Mouse (Mus musculus): ENCODE data around the gene Mef2a. TPM values are rescaled to one million over a fixed set of nuclear protein-coding genes. Genes with fewer than 3 reads are reported as not detected.

Gene Mef2a
- polyA plus RNA-seq (2015; fragmentation: Nextera tagmentation; extraction: Ambion mirVana), result 43.2 and 43.7 TPM in 2 replicates

DNA sequence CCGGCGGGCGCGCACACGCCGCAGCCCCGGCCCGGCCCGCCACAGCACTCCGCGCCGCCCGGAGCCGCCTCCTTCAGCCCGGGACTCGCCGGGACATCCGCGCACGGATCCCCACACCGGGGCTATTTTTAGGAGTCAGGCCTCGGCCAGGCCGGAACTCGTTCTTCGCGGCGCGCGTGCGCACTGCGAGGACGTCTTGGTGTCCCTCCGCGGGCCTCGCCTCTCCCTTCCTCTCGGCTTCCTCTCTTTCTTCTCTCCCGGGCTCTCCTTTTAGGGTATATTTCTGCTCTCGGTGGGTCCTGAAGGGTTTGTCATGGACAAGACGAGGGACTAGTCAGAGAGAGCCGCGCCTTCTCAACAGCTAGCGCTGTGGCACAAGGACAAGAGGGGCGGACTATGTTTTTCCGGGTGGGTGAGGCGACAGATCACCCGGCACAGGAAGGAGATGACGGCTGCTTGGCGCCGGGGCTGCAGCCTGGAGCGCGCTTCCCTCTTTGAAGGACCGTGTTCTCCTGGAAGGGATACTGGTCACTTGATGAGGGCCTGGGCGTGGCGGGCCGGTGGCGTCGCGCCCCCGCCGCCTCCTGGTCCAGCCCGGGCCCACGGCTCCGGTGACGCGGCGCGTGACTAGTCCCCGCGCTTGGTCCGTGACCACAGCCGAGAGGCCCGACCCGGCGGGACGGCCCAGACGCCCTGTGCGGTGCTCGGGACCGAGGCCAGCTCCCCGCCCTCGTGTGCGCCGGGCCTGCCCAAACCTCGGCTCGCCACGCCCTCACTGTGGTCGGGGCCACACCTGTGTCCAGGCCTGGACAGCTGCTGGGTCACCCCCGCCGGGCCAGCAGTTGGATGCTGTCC lies at the start of gene Mef2a:
Gene Mef2a (minus strand): TSS at position 130 of the 855 bp plus-strand sequence.
- Histone ChIP-seq H3K27me3 (ENCODE audit: control insufficient read depth, insufficient read depth, low read depth, low read length) (no peaks in the 10 kb centered on the region), H3K27ac (ENCODE audit: low read length) (peak within 1 kb of the TSS; percentile 100), H3K9me3 (replicated peaks; ENCODE audit: control insufficient read depth, low read length, poor library complexity, severe bottlenecking) (no peaks in the 10 kb centered on the region), H3K4me3 (ENCODE audit: low read depth, low read length) (peak within 1 kb of the TSS; percentile 66), H3K36me3 (ENCODE audit: control insufficient read depth, insufficient read depth, low read length) (no peaks in the 10 kb centered on the region), H3K4me1 (ENCODE audit: control insufficient read depth, insufficient read depth, low read length) (peaks cover 15% of the 10 kb centered on the region), H3K9ac (ENCODE audit: low read depth, low read length) (peak within 1 kb of the TSS; percentile 96), H3K4me2 (ENCODE audit: low read length) (peak within 1 kb of the TSS; percentile 99)
- under 1% methylated on average over 87 of the region's 89 CpGs for WGBS
- ATAC-seq, result peak; percentile 93

- Histone ChIP-seq H3K4me3 (ENCODE audit: low read depth, low read length) (no peak overlapping the region), H3K9ac (ENCODE audit: low read depth, low read length) (no peak overlapping the region), H3K4me2 (ENCODE audit: low read length) (no peak overlapping the region), H3K4me1 (ENCODE audit: control insufficient read depth, insufficient read depth, low read length) (0 out of 2 replicates have a peak, but pooled peaks cover 3% of the 10 kb centered on the region), H3K27me3 (ENCODE audit: control insufficient read depth, insufficient read depth, low read depth, low read length) (no peaks in the 10 kb centered on the region), H3K9me3 (replicated peaks; ENCODE audit: control insufficient read depth, low read length, poor library complexity, severe bottlenecking) (no peaks in the 10 kb centered on the region), H3K36me3 (ENCODE audit: control insufficient read depth, insufficient read depth, low read length) (no peaks in the 10 kb centered on the region), H3K27ac (ENCODE audit: low read length) (peak overlapping the region; percentile 61; the same call in 1 of the 2 replicates)
- peak; percentile 64 for ATAC-seq
- 59% methylated on average over 12 of the region's 12 CpGs for WGBS
Observed at GRCm38 (mm10) chr7:67421476-67422186, 49.0 kb upstream of the Mef2a start.

GRCm38 (mm10) chr7:67421088-67421475 lies 48.4 kb upstream of the Mef2a start:
- H3K9ac ChIP-seq (ENCODE audit: low read depth, low read length), result no peak overlapping the region
- no peaks in the 10 kb centered on the region for H3K36me3 ChIP-seq (ENCODE audit: control insufficient read depth, insufficient read depth, low read length)
- H3K4me3 ChIP-seq (ENCODE audit: low read depth, low read length), result no peak overlapping the region
- no peaks in the 10 kb centered on the region for H3K9me3 ChIP-seq (replicated peaks; ENCODE audit: control insufficient read depth, low read length, poor library complexity, severe bottlenecking)
- 55% methylated on average over 3 of the region's 3 CpGs for WGBS
- no peaks in the 10 kb centered on the region for H3K27me3 ChIP-seq (ENCODE audit: control insufficient read depth, insufficient read depth, low read depth, low read length)
- H3K4me1 ChIP-seq (ENCODE audit: control insufficient read depth, insufficient read depth, low read length), result 0 out of 2 replicates have a peak, but pooled peaks cover 3% of the 10 kb centered on the region
- H3K27ac ChIP-seq (ENCODE audit: low read length), result peak overlapping the region; percentile 61; the same call in 1 of the 2 replicates
- H3K4me2 ChIP-seq (ENCODE audit: low read length), result no peak overlapping the region
- peak; percentile 45 for ATAC-seq

DNA sequence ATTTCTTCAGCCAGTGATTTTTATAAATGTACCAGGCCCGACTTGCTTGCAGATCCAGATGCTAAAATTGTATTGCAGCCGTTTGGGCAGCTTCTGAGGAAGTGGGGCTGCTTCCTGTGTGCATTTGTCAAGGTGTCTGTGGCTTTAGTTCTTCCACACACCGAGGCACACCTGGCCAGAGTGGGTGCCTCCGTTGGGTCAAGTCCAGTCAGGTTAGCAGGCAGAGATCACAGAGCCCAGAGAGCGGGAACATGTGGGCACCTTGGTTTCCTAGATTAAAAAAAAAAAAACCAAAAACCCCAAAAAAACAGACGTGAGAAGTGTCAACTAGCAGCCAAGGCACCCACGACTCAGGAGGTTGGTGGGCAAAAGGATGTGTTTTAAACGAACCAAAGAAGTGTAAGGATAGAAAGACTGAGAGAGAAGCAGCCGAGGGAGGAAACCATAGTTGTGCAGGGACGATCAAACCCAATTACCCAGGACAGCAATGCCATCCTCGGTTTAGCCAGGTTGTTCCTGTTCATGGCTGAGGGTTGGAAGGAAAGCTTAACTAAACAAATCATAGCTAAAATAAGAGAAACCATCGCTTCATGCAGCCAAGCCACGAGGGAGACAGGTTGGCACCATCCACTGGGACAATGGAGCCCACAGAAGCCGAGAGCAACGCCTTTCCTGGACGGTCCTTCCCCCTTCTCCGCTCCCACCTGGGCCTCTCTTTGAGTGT lies 47.1 kb upstream of the Mef2a start:
- Histone ChIP-seq H3K27me3 (ENCODE audit: control insufficient read depth, insufficient read depth, low read depth, low read length) (no peaks in the 10 kb centered on the region), H3K27ac (ENCODE audit: low read length) (no peak overlapping the region), H3K9ac (ENCODE audit: low read depth, low read length) (no peak overlapping the region), H3K4me2 (ENCODE audit: low read length) (no peak overlapping the region), H3K36me3 (ENCODE audit: control insufficient read depth, insufficient read depth, low read length) (no peaks in the 10 kb centered on the region), H3K9me3 (replicated peaks; ENCODE audit: control insufficient read depth, low read length, poor library complexity, severe bottlenecking) (no peaks in the 10 kb centered on the region), H3K4me3 (ENCODE audit: low read depth, low read length) (no peak overlapping the region), H3K4me1 (ENCODE audit: control insufficient read depth, insufficient read depth, low read length) (0 out of 2 replicates have a peak, but pooled peaks cover 3% of the 10 kb centered on the region)
- WGBS, result 91% methylated on average over 17 of the region's 17 CpGs
- ATAC-seq, result no peak

DNA sequence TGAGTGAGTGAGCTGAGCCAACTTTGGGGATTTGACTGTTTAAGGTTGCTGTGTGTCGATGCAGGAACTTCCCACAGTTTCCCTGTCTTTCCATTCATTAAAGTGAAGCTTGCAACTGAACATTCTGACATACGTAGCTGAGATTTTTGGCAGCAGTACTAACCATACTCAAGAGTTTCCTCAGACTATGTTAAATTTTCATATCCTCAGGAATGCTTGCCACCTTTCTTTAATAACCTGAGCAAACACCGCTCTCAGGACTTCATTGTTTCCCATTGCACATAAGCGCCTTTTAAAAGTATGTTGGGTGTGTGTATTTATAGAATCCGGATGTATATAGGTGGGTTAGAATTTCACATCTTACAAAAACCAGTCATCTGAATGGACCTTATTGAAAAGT lies 45.5 kb upstream of the Mef2a start:
- 91% methylated on average over 5 of the region's 5 CpGs for WGBS
- no peaks in the 10 kb centered on the region for H3K9me3 ChIP-seq (replicated peaks; ENCODE audit: control insufficient read depth, low read length, poor library complexity, severe bottlenecking)
- no peak overlapping the region for H3K4me3 ChIP-seq (ENCODE audit: low read depth, low read length)
- H3K9ac ChIP-seq (ENCODE audit: low read depth, low read length), result no peak overlapping the region
- H3K4me1 ChIP-seq (ENCODE audit: control insufficient read depth, insufficient read depth, low read length), result 0 out of 2 replicates have a peak, but pooled peaks cover 3% of the 10 kb centered on the region
- H3K27me3 ChIP-seq (ENCODE audit: control insufficient read depth, insufficient read depth, low read depth, low read length), result no peaks in the 10 kb centered on the region
- H3K27ac ChIP-seq (ENCODE audit: low read length), result no peak overlapping the region
- no peaks in the 10 kb centered on the region for H3K36me3 ChIP-seq (ENCODE audit: control insufficient read depth, insufficient read depth, low read length)
- no peak for ATAC-seq
- no peak overlapping the region for H3K4me2 ChIP-seq (ENCODE audit: low read length)

DNA sequence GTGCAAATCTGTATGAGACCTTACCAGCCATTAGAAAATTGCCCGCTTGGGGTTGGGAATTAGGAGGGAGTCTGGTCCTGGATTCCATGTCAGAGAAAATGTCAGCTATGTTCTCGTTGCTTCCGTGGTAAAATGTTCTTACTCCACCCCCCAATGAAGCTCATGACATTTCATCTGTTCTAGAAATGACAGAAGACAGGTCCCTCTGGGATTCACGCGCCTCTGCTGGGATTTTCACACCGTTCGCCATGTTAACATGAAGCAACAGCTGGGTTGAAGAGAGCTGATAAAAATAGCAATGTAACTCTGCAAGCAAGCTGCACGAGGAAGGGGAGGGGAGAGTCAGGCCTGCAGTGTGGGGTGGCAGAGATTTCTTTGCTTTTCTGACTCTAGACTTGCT lies 42.1 kb upstream of the Mef2a start:
- no peak for ATAC-seq

GRCm38 (mm10) chr7:67412686-67413085 lies 40.0 kb upstream of the Mef2a start:
- Histone ChIP-seq H3K27ac (ENCODE audit: low read length) (no peak overlapping the region), H3K4me2 (ENCODE audit: low read length) (no peak overlapping the region), H3K27me3 (ENCODE audit: control insufficient read depth, insufficient read depth, low read depth, low read length) (no peaks in the 10 kb centered on the region), H3K36me3 (ENCODE audit: control insufficient read depth, insufficient read depth, low read length) (no peaks in the 10 kb centered on the region), H3K4me3 (ENCODE audit: low read depth, low read length) (no peak overlapping the region), H3K4me1 (ENCODE audit: control insufficient read depth, insufficient read depth, low read length) (no peaks in the 10 kb centered on the region), H3K9me3 (replicated peaks; ENCODE audit: control insufficient read depth, low read length, poor library complexity, severe bottlenecking) (no peaks in the 10 kb centered on the region), H3K9ac (ENCODE audit: low read depth, low read length) (no peak overlapping the region)
- WGBS, result 84% methylated on average over 10 of the region's 10 CpGs
- ATAC-seq, result no peak

More for the DNA sequence above, 42.1 kb upstream of the Mef2a start:
- Histone ChIP-seq H3K36me3 (ENCODE audit: control insufficient read depth, insufficient read depth, low read length) (no peaks in the 10 kb centered on the region), H3K27ac (ENCODE audit: low read length) (no peak overlapping the region), H3K4me1 (ENCODE audit: control insufficient read depth, insufficient read depth, low read length) (no peaks in the 10 kb centered on the region), H3K4me2 (ENCODE audit: low read length) (no peak overlapping the region), H3K27me3 (ENCODE audit: control insufficient read depth, insufficient read depth, low read depth, low read length) (no peaks in the 10 kb centered on the region), H3K9ac (ENCODE audit: low read depth, low read length) (no peak overlapping the region), H3K9me3 (replicated peaks; ENCODE audit: control insufficient read depth, low read length, poor library complexity, severe bottlenecking) (no peaks in the 10 kb centered on the region), H3K4me3 (ENCODE audit: low read depth, low read length) (no peak overlapping the region)
- 71% methylated on average over 8 of the region's 8 CpGs for WGBS

GRCm38 (mm10) chr7:67407019-67407418 lies 34.4 kb upstream of the Mef2a start:
- no peaks in the 10 kb centered on the region for H3K27me3 ChIP-seq (ENCODE audit: control insufficient read depth, insufficient read depth, low read depth, low read length)
- 90% methylated on average over 2 of the region's 2 CpGs for WGBS
- no peak for ATAC-seq
- no peak overlapping the region for H3K27ac ChIP-seq (ENCODE audit: low read length)
- no peak overlapping the region for H3K4me2 ChIP-seq (ENCODE audit: low read length)
- H3K36me3 ChIP-seq (ENCODE audit: control insufficient read depth, insufficient read depth, low read length), result no peaks in the 10 kb centered on the region
- no peaks in the 10 kb centered on the region for H3K9me3 ChIP-seq (replicated peaks; ENCODE audit: control insufficient read depth, low read length, poor library complexity, severe bottlenecking)
- H3K4me1 ChIP-seq (ENCODE audit: control insufficient read depth, insufficient read depth, low read length), result no peaks in the 10 kb centered on the region
- H3K9ac ChIP-seq (ENCODE audit: low read depth, low read length), result no peak overlapping the region
- no peak overlapping the region for H3K4me3 ChIP-seq (ENCODE audit: low read depth, low read length)
